Mouse (Mus musculus): ENCODE measurements around the gene Gm10153. TPM values are rescaled to one million over a fixed set of nuclear protein-coding genes. Genes with fewer than 3 reads are reported as not detected.

Gm10153 gene
- not detected for polyA plus RNA-seq (2014; fragmentation: Illumina TruSeq; extraction: RNeasy Lipid Tissue Mini Kit (QIAGEN cat#74804); ENCODE audit: low read depth, low replicate concordance)

GRCm38 (mm10) chr7:142190289-142190688 lies at the start of gene Gm10153:
Gene Gm10153, minus strand, starts transcription at chr7:142190389.

GRCm38 (mm10) chr7:142229871-142230270 lies 39.7 kb upstream of the Gm10153 start, which contains the start of gene Krtap5-5:
Gene Krtap5-5, minus strand, starts transcription at chr7:142229971.

GRCm38 (mm10) chr7:142211559-142211958 lies 21.4 kb upstream of the Gm10153 start, which contains the start of gene Gm7579:
Gene Gm7579, plus strand, starts transcription at chr7:142211859.

GRCm38 (mm10) chr7:142201064-142201463 lies 10.9 kb upstream of the Gm10153 start, which contains the start of gene Krtap5-3:
Gene Krtap5-3, plus strand, starts transcription at chr7:142201364.

GRCm38 (mm10) chr7:142175905-142176304 lies 14.3 kb downstream of the Gm10153 start, which contains the start of gene Krtap5-2:
Gene Krtap5-2, minus strand, starts transcription at chr7:142176005.

GRCm38 (mm10) chr7:142165639-142166038 lies 24.6 kb downstream of the Gm10153 start, which contains the start of gene Gm4553:
Gene Gm4553, minus strand, starts transcription at chr7:142165739.

GRCm38 (mm10) chr7:142157013-142157412 lies 33.2 kb downstream of the Gm10153 start, which contains the start of gene Gm29735:
Gene Gm29735, minus strand, starts transcription at chr7:142157113.

GRCm38 (mm10) chr7:142144507-142144906 lies 45.7 kb downstream of the Gm10153 start, which contains the start of gene Gm45337:
Gene Gm45337, minus strand, starts transcription at chr7:142144607.

Other genes starting within 250 kb of the Gm10153 start
- gene Brsk2, start 240.6 kb downstream of the Gm10153 start, polyA plus RNA-seq (2014; fragmentation: Illumina TruSeq; extraction: RNeasy Lipid Tissue Mini Kit (QIAGEN cat#74804); ENCODE audit: low read depth, low replicate concordance), result 0.35 TPM
- 13.5 TPM for gene Mob2, start 129.3 kb downstream of the Gm10153 start, polyA plus RNA-seq (2014; fragmentation: Illumina TruSeq; extraction: RNeasy Lipid Tissue Mini Kit (QIAGEN cat#74804); ENCODE audit: low read depth, low replicate concordance)
- gene Dusp8, start 94.5 kb downstream of the Gm10153 start, polyA plus RNA-seq (2014; fragmentation: Illumina TruSeq; extraction: RNeasy Lipid Tissue Mini Kit (QIAGEN cat#74804); ENCODE audit: low read depth, low replicate concordance), result 2.4 TPM
- gene Gm45618, start 69.7 kb downstream of the Gm10153 start, polyA plus RNA-seq (2014; fragmentation: Illumina TruSeq; extraction: RNeasy Lipid Tissue Mini Kit (QIAGEN cat#74804); ENCODE audit: low read depth, low replicate concordance), result not detected
- gene Gm39115, start 54.4 kb downstream of the Gm10153 start, polyA plus RNA-seq (2014; fragmentation: Illumina TruSeq; extraction: RNeasy Lipid Tissue Mini Kit (QIAGEN cat#74804); ENCODE audit: low read depth, low replicate concordance), result not detected
- gene Gm45337, start 45.8 kb downstream of the Gm10153 start, polyA plus RNA-seq (2014; fragmentation: Illumina TruSeq; extraction: RNeasy Lipid Tissue Mini Kit (QIAGEN cat#74804); ENCODE audit: low read depth, low replicate concordance), result not detected
- gene Gm29735, start 33.3 kb downstream of the Gm10153 start, polyA plus RNA-seq (2014; fragmentation: Illumina TruSeq; extraction: RNeasy Lipid Tissue Mini Kit (QIAGEN cat#74804); ENCODE audit: low read depth, low replicate concordance), result not detected
- not detected for gene Gm4553, start 24.6 kb downstream of the Gm10153 start, polyA plus RNA-seq (2014; fragmentation: Illumina TruSeq; extraction: RNeasy Lipid Tissue Mini Kit (QIAGEN cat#74804); ENCODE audit: low read depth, low replicate concordance)
- gene Krtap5-2, start 14.4 kb downstream of the Gm10153 start, polyA plus RNA-seq (2014; fragmentation: Illumina TruSeq; extraction: RNeasy Lipid Tissue Mini Kit (QIAGEN cat#74804); ENCODE audit: low read depth, low replicate concordance), result not detected
- not detected for gene Krtap5-3, start 11.0 kb upstream of the Gm10153 start, polyA plus RNA-seq (2014; fragmentation: Illumina TruSeq; extraction: RNeasy Lipid Tissue Mini Kit (QIAGEN cat#74804); ENCODE audit: low read depth, low replicate concordance)
- gene Gm7579, start 21.5 kb upstream of the Gm10153 start, polyA plus RNA-seq (2014; fragmentation: Illumina TruSeq; extraction: RNeasy Lipid Tissue Mini Kit (QIAGEN cat#74804); ENCODE audit: low read depth, low replicate concordance), result not detected
- gene Krtap5-5, start 39.6 kb upstream of the Gm10153 start, polyA plus RNA-seq (2014; fragmentation: Illumina TruSeq; extraction: RNeasy Lipid Tissue Mini Kit (QIAGEN cat#74804); ENCODE audit: low read depth, low replicate concordance), result not detected
- not detected for gene Gm40460, start 50.7 kb upstream of the Gm10153 start, polyA plus RNA-seq (2014; fragmentation: Illumina TruSeq; extraction: RNeasy Lipid Tissue Mini Kit (QIAGEN cat#74804); ENCODE audit: low read depth, low replicate concordance)
- not detected for gene Gm2431, start 68.0 kb upstream of the Gm10153 start, polyA plus RNA-seq (2014; fragmentation: Illumina TruSeq; extraction: RNeasy Lipid Tissue Mini Kit (QIAGEN cat#74804); ENCODE audit: low read depth, low replicate concordance)
- gene Gm4559, start 84.0 kb upstream of the Gm10153 start, polyA plus RNA-seq (2014; fragmentation: Illumina TruSeq; extraction: RNeasy Lipid Tissue Mini Kit (QIAGEN cat#74804); ENCODE audit: low read depth, low replicate concordance), result not detected
- not detected for gene Krtap5-1, start 106.7 kb upstream of the Gm10153 start, polyA plus RNA-seq (2014; fragmentation: Illumina TruSeq; extraction: RNeasy Lipid Tissue Mini Kit (QIAGEN cat#74804); ENCODE audit: low read depth, low replicate concordance)
- gene Krtap5-4, start 113.2 kb upstream of the Gm10153 start, polyA plus RNA-seq (2014; fragmentation: Illumina TruSeq; extraction: RNeasy Lipid Tissue Mini Kit (QIAGEN cat#74804); ENCODE audit: low read depth, low replicate concordance), result not detected
- gene Ifitm10, start 183.4 kb upstream of the Gm10153 start, polyA plus RNA-seq (2014; fragmentation: Illumina TruSeq; extraction: RNeasy Lipid Tissue Mini Kit (QIAGEN cat#74804); ENCODE audit: low read depth, low replicate concordance), result not detected
- gene Gm49369, start 192.3 kb upstream of the Gm10153 start, polyA plus RNA-seq (2014; fragmentation: Illumina TruSeq; extraction: RNeasy Lipid Tissue Mini Kit (QIAGEN cat#74804); ENCODE audit: low read depth, low replicate concordance), result 31.1 TPM
- 97.6 TPM for gene Ctsd, start 197.6 kb upstream of the Gm10153 start, polyA plus RNA-seq (2014; fragmentation: Illumina TruSeq; extraction: RNeasy Lipid Tissue Mini Kit (QIAGEN cat#74804); ENCODE audit: low read depth, low replicate concordance)
- gene Syt8, start 244.5 kb upstream of the Gm10153 start, polyA plus RNA-seq (2014; fragmentation: Illumina TruSeq; extraction: RNeasy Lipid Tissue Mini Kit (QIAGEN cat#74804); ENCODE audit: low read depth, low replicate concordance), result not detected

All from adrenal gland, adult 10 weeks (tissue).